Mouse (Mus musculus) intestine, postnatal 0 days (tissue): ENCODE measurements around the gene Atp1b2. TPM values are rescaled to one million over a fixed set of nuclear protein-coding genes. Genes with fewer than 3 reads are reported as not detected.
A peak's percentile ranks its signal among the peaks of the same experiment; 100 is the strongest.

Source experiments
- ATAC-seq: fragments of 200-750 bp; cut with Nextera tagmentation; 2 replicates; pipeline ENCODE4 v1.8.0; 2017; ENCODE audit warnings: mild to moderate bottlenecking, moderate TSS enrichment, moderate library complexity
- H3K27ac ChIP-seq: fragments of 300-500 bp; sonication (generic); 2 replicates; pipeline ENCODE4 v1.5.1; 2014; ENCODE audit warnings: mild to moderate bottlenecking, low read depth, low read length, moderate library complexity
- H3K27me3 ChIP-seq: fragments of 300-500 bp; sonication (generic); replicated peaks from 2 replicates; pipeline ENCODE4 v1.6.1; 2014; ENCODE audit warnings: low read length, mixed read lengths; ENCODE audit not compliant: control insufficient read depth, insufficient read depth
- H3K36me3 ChIP-seq: fragments of 300-500 bp; sonication (generic); 2 replicates; pipeline ENCODE4 v1.6.1; 2014; ENCODE audit warnings: mild to moderate bottlenecking, moderate library complexity; ENCODE audit not compliant: control insufficient read depth, insufficient read depth
- H3K4me1 ChIP-seq: fragments of 300-500 bp; sonication (generic); replicated peaks from 2 replicates; pipeline ENCODE4 v1.6.1; 2014; ENCODE audit warnings: antibody characterized with exemption, low read length, mixed read lengths; ENCODE audit not compliant: control insufficient read depth, insufficient read depth
- H3K4me2 ChIP-seq: fragments of 300-500 bp; sonication (generic); replicated peaks from 2 replicates; pipeline ENCODE4 v1.6.1; 2014; ENCODE audit warnings: low read depth, mild to moderate bottlenecking, moderate library complexity
- H3K4me3 ChIP-seq: fragments of 300-500 bp; sonication (generic); 2 replicates; pipeline ENCODE4 v1.5.1; 2014; ENCODE audit warnings: low read depth, low read length
- H3K9ac ChIP-seq: fragments of 300-500 bp; sonication (generic); 2 replicates; pipeline ENCODE4 v1.6.1; 2014; ENCODE audit warnings: mild to moderate bottlenecking, low read depth, low read length
- H3K9me3 ChIP-seq: fragments of 300-500 bp; sonication (generic); 2 replicates; pipeline ENCODE4 v1.6.1; 2016; ENCODE audit warnings: mixed run types; ENCODE audit not compliant: control insufficient read depth
- CTCF ChIP-seq: sonication (generic); IDR thresholded peaks from 2 replicates; pipeline ENCODE4 v1.5.1; 2016; ENCODE audit warnings: low read depth, mild to moderate bottlenecking, control low read depth, antibody characterized with exemption, moderate library complexity
- WGBS: fragments of 180-500 bp; shearing (Covaris S2); extraction: QIAGEN DNeasy Blood & Tissue Kit; methylation state at CpG from one replicate; pipeline ENCODE4 v1.1.7; 2014; 5-methylcytosine and 5-hydroxymethylcytosine counted together
- polyA plus RNA-seq: library from polyadenylated mRNA; unstranded; fragments of >200 nt; fragmentation: Nextera tagmentation; extraction: Ambion mirVana; gene quantifications from 2 replicates; pipeline ENCODE4 v1.2.1, GENCODE M21; 2015

Gene Atp1b2
- polyA plus RNA-seq = 5.9 and 7.5 TPM in 2 replicates

DNA sequence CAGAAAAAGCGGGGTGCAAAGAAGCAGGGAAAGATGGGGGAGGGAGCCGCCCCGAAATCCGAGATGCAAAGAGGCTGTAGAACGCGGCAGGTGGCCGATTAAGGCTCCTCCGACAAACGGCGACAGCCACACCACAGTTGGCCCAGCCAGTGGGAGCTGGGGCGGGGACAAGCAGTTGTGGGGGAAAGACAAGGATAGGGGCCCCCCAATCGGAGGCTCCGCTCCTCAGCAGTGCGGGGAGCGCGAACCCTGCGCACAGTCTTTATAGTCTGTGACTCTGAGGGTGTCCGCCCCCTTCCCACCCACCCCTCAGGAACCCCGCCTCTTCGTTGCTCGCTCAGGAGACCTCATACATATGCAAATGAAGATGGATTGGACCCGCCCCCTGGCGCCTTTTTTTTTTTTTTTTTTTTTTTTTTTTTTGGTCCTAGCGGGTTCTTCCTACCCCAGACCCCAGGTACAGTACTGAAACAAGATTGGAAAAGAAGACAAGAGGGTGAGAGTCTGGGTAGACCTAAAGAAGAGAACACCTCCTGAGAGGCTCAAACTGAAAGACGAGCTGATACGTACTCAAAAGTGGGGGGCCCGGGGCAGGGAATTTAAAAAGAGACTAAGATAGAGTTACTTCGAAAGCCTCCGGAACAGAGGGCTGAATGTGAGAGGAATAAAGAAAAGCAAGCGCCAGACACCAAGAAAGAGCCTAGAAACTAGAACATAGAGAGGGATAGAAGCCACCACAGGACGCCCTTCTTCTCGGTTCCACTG is at the start of gene Atp1b2:
Gene Atp1b2, minus strand, starts transcription at position 217 of the 765 bp plus-strand sequence.
- WGBS = 3% methylated on average over 31 of the region's 32 CpGs
- Histone ChIP-seq H3K9me3 (no peaks in the 10 kb centered on the region), H3K36me3 (no peaks in the 10 kb centered on the region), H3K4me3 (peak within 1 kb of the TSS; percentile 57), H3K4me2 (peak within 1 kb of the TSS; percentile 92), H3K27ac (no peak within 1 kb of the TSS), H3K4me1 (0 out of 2 replicates have a peak, but pooled peaks cover 11% of the 10 kb centered on the region), H3K27me3 (peaks cover 21% of the 10 kb centered on the region), H3K9ac (peak within 1 kb of the TSS; percentile 60)
- no peak for TF ChIP-seq CTCF
- ATAC-seq = peak; percentile 61

DNA sequence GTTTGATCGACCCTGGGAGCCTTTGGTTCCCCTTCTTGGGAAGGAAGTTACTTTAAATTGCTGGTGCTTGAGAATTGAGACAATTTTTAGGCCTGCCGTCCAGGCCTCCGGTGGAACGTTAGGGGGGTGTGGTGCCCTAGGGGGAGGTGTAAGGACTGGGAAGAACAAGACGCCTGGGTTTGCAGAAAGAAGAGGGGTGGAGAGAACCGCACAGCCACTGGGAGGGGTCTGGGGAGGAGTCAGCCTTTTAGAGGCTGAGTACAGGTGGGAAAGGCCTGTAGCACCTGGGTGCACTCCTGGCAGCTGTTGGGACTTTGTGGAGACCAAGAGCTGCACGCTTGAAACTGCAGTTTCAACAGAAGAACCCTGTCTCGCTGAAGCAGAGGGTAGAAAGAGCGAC is 49.0 kb upstream of the Atp1b2 start:
- H3K4me1 ChIP-seq = no peaks in the 10 kb centered on the region
- ATAC-seq = no peak
- H3K27ac ChIP-seq = no peak overlapping the region; the same call in 1 of the 2 replicates
- H3K27me3 ChIP-seq = no peaks in the 10 kb centered on the region
- H3K36me3 ChIP-seq = peaks cover 73% of the 10 kb centered on the region
- H3K9ac ChIP-seq = no peak overlapping the region
- no peak for TF ChIP-seq CTCF
- H3K4me3 ChIP-seq = no peak overlapping the region
- no peaks in the 10 kb centered on the region for H3K9me3 ChIP-seq
- 42% methylated on average over 9 of the region's 9 CpGs for WGBS
- no peak overlapping the region for H3K4me2 ChIP-seq

DNA sequence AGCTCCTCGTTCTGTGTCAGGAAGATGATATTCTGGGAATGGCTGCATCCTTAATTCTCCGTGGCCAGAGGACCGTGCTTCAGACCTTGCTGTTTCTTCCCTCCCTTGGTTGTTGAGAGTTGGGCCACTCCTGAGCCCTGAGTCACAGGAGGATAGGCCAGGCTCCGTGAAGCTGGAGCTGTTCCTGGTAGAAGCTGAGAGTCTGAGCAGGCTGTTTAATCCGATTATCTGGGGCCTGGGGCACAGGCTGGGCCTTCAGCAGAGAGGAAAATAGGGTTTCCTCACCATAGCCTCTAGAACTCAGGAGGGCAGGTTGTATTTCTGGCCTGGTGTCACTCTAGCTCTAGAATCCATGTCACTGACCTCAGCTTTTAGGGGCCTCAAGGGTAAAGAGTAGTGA is 47.7 kb upstream of the Atp1b2 start:
- Histone ChIP-seq H3K36me3 (peaks cover 74% of the 10 kb centered on the region), H3K9me3 (no peaks in the 10 kb centered on the region), H3K27ac (no peak overlapping the region), H3K4me2 (no peak overlapping the region), H3K4me3 (no peak overlapping the region), H3K9ac (no peak overlapping the region), H3K27me3 (no peaks in the 10 kb centered on the region), H3K4me1 (no peaks in the 10 kb centered on the region)
- TF ChIP-seq CTCF = no peak
- ATAC-seq = no peak
- WGBS = 65% methylated on average over 5 of the region's 5 CpGs

DNA sequence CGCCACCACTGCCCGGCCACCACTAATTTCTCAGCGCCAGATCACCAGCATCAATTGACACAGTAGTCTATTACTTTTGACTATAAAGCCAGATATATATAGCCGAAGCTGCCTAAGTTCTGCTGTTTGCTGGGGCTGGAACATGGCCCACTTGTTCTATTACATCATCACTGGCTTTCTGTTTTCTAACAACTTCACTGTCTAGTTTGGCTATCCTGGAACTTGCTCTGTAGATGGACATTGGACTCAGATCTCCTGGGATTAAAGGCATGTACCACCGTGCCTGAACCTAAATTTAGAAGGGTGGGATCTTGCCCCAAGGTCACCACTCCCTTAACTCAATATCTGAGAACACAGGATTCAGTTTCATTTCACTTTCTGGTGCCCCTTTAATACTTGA is 40.1 kb upstream of the Atp1b2 start:
- no peak overlapping the region for H3K27ac ChIP-seq
- no peaks in the 10 kb centered on the region for H3K4me1 ChIP-seq
- H3K9ac ChIP-seq = no peak overlapping the region
- peaks cover 87% of the 10 kb centered on the region for H3K36me3 ChIP-seq
- H3K9me3 ChIP-seq = no peaks in the 10 kb centered on the region
- ATAC-seq = no peak
- no peaks in the 10 kb centered on the region for H3K27me3 ChIP-seq
- H3K4me2 ChIP-seq = no peak overlapping the region
- no peak for TF ChIP-seq CTCF
- 88% methylated on average over 5 of the region's 5 CpGs for WGBS
- H3K4me3 ChIP-seq = no peak overlapping the region

DNA sequence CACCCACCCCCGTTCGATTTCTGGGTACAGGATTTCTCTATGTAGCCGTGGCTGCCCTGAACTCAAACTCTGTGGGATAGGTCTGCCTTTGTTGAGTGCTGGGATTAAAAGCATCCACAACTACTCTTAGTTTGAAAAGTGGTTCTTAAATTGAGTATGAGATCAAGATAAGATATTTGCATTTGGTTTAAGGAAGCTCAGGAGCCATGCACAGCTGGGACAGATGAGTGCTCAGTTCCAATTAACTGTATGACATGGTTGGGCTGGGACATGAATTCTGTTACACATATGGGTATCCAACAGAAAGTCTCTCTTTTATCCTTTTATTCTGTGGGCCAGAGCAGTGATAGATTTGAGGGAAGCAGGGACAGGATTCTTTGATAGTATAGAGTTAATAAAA is 29.7 kb upstream of the Atp1b2 start:
- WGBS = 50% methylated on average over 3 of the region's 3 CpGs
- H3K9ac ChIP-seq = 0 out of 2 replicates have a peak overlapping the region, but pooled peaks have one; percentile 7
- ATAC-seq = no peak

DNA sequence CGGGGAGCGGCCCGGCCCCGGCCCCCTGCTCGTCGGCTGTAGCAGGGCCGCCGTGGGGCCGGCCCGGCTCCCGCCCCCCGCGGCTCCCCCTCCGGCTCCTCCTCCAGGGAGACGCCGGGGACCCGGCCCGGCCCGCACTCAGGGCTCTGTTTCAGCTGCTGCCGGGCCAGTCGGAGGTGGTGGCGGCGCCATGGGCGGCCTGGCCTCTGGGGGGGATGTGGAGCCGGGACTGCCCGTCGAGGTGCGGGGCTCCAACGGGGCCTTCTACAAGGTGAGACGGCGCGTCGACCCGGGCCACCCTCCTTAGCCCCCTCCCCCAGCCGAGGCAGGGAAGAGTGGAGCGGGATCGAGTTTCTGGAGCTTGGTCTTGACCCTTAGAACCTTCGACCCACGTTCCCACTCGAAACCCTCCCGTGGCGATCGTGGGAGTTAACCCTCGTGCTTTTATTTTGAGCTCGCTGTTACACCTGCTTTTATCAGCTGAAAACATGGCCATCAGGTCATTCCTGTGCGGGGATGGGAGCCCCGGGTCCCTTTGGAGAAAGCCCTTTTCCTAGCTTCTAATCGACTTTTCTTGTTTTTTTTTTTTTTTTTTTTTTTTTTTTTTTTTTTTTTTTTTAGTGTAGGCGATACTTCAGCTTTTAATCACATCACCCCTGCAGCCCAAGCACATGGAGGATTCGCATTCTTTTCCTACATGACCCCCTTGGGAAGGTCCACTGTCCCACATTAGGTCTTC is 27.6 kb upstream of the Atp1b2 start:
- peak; percentile 54 for ATAC-seq
- 0 out of 2 replicates have a peak, but pooled peaks have one; percentile 3 for TF ChIP-seq CTCF
- H3K27ac ChIP-seq = peak overlapping the region; percentile 89
- H3K27me3 ChIP-seq = no peaks in the 10 kb centered on the region
- H3K36me3 ChIP-seq = no peaks in the 10 kb centered on the region
- no peaks in the 10 kb centered on the region for H3K9me3 ChIP-seq
- peak overlapping the region; percentile 70 for H3K4me2 ChIP-seq
- H3K4me1 ChIP-seq = peaks cover 5% of the 10 kb centered on the region; the same call in 1 of the 2 replicates
- peak overlapping the region; percentile 90 for H3K9ac ChIP-seq
- peak overlapping the region; percentile 89 for H3K4me3 ChIP-seq
- under 1% methylated on average over 36 of the region's 50 CpGs for WGBS

More for the DNA sequence above, 29.7 kb upstream of the Atp1b2 start:
- H3K4me1 ChIP-seq = peaks cover 5% of the 10 kb centered on the region; the same call in 1 of the 2 replicates
- peaks cover 6% of the 10 kb centered on the region; the same call in 1 of the 2 replicates for H3K36me3 ChIP-seq
- H3K27me3 ChIP-seq = no peaks in the 10 kb centered on the region
- H3K9me3 ChIP-seq = no peaks in the 10 kb centered on the region
- H3K27ac ChIP-seq = no peak overlapping the region
- TF ChIP-seq CTCF = no peak
- H3K4me2 ChIP-seq = peak overlapping the region; percentile 13; the same call in 1 of the 2 replicates
- H3K4me3 ChIP-seq = no peak overlapping the region
